Mouse (Mus musculus) CH12.LX (cell line): ENCODE measurements around the gene Rassf8.

Source experiments
- EP300 ChIP-seq: IDR thresholded peaks from 2 replicates; pipeline ENCODE4 v1.6.1; 2011; ENCODE audit warnings: low read length, improper control_type of control experiment
- MAX ChIP-seq: IDR thresholded peaks from 2 replicates; pipeline ENCODE4 v1.6.1; 2011; ENCODE audit warnings: low read length, improper control_type of control experiment
- MAZ ChIP-seq: IDR thresholded peaks from 2 replicates; pipeline ENCODE4 v1.6.1; 2012; ENCODE audit warnings: low read depth, mild to moderate bottlenecking, inconsistent platforms, low read length, improper control_type of control experiment, moderate library complexity
- PAX5 ChIP-seq: IDR thresholded peaks from 2 replicates; pipeline ENCODE4 v1.6.1; 2012; ENCODE audit warnings: low read length, inconsistent platforms, mixed read lengths
- SIN3A ChIP-seq: IDR thresholded peaks from 2 replicates; pipeline ENCODE4 v1.6.1; 2012; ENCODE audit warnings: low read length, improper control_type of control experiment, inconsistent platforms
- USF1 ChIP-seq: IDR thresholded peaks from 2 replicates; pipeline ENCODE4 v1.6.1; 2014; ENCODE audit warnings: low read depth, mild to moderate bottlenecking, inconsistent platforms, low read length, improper control_type of control experiment

DNA sequence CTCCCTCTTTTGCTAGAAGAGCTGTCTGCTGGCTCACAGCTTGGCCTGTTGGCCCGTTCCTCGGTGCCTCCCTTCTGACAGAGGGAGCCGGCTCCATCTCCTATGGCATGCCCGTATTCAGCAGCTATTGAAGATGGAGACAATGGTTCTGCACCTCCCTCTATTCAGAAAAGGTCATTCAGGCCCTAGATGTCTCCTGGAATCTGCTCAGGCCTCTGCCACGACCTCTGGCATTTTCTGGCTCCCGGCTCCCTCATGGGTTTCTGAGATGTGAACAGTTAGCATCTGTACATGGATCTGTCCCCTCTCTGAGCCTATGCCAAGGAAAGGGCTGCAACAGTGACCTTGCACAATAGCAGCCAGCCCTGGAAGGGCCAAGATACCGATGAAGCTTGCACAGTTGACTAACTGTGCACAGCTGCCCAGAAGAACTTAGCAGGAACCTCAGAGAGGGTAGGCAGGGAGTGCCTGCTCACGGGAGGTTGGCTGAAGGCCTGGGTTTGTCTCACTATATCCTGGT is 45.5 kb upstream of the Rassf8 start:
- TF ChIP-seq MAZ (no peak), SIN3A (no peak), PAX5 (no peak), USF1 (no peak), MAX (no peak), EP300 (no peak)
